Mouse (Mus musculus) spleen, adult 2 months (tissue): ENCODE results near the gene Cpne1.

Source experiments
- CTCF ChIP-seq: fragments of 200-500 bp; IDR thresholded peaks from 2 replicates; pipeline ENCODE4 v1.5.1; 2011; ENCODE audit warnings: mild to moderate bottlenecking, inconsistent platforms; ENCODE audit not compliant: insufficient read depth, insufficient read length, insufficient replicate concordance; ENCODE audit errors: extremely low read depth
- POLR2A ChIP-seq: fragments of 200-500 bp; IDR thresholded peaks from 2 replicates; pipeline ENCODE4 v1.6.1; 2011; ENCODE audit warnings: low read depth, low read length, inconsistent platforms

DNA sequence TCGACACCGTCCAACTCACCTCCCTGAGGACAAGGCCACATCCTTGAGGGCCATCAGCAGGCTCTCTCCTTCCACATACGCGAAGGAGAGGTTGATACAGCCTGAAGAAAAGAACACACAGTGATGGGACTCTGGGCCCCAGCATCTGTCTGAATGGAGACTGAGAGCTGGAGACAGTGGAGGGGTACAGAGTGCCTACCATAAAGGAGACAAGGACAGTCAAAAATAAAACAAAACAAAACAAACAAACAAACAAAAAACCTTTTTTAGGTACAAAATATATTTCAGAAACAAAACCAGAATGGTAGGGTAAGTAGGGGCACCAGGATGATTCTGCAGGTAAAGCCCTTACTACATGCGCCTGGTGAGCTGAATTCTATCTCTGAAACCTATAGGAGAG is 15.2 kb upstream of the Cpne1 start, which contains the start of gene Gm28036:
- no peak for TF ChIP-seq CTCF
- TF ChIP-seq POLR2A: no peak
